Mouse (Mus musculus): Measurements from ENCODE around the gene Elmo3. TPM values are rescaled to one million over a fixed set of nuclear protein-coding genes. Genes with fewer than 3 reads are reported as not detected.
"Not testable (repeated sequence)": the region's sequence is repeated elsewhere in the genome, so short reads cannot be mapped to it uniquely, and the experiment has no call there.

Gene Elmo3
- polyA plus RNA-seq, 1 experiment from 2014 or later = 17.1 TPM

- H3K9me3 ChIP-seq (ENCODE audit: control insufficient read depth, low read length); H3K4me3 ChIP-seq (ENCODE audit: low read depth, low read length); H3K4me2 ChIP-seq (replicated peaks; ENCODE audit: low read depth); H3K27me3 ChIP-seq (ENCODE audit: control insufficient read depth, insufficient read depth, low read length); H3K4me1 ChIP-seq (replicated peaks; ENCODE audit: control insufficient read depth, insufficient read depth); ATAC-seq (ENCODE audit: low FRiP score, low TSS enrichment); H3K36me3 ChIP-seq (ENCODE audit: control insufficient read depth, insufficient read depth, low read length); H3K9ac ChIP-seq (ENCODE audit: low read length); DNase-seq (ENCODE audit: low spot score); H3K27ac ChIP-seq (replicated peaks): not testable (repeated sequence)
- peak; percentile 38 for TF ChIP-seq CTCF (IDR thresholded peaks at IDR 0.05; ENCODE audit: low read depth)
- 57% methylated on average over 3 of the region's 3 CpGs for WGBS
Measured at GRCm38 (mm10) chr8:105291802-105292201, 13.6 kb upstream of the Elmo3 start.

GRCm38 (mm10) chr8:105292471-105292870 is 12.9 kb upstream of the Elmo3 start:
- H3K4me3 ChIP-seq (ENCODE audit: low read depth, low read length) = no peak overlapping the region
- WGBS = 70% methylated on average over 7 of the region's 7 CpGs
- H3K9me3 ChIP-seq (ENCODE audit: control insufficient read depth, low read length) = no peaks in the 10 kb centered on the region
- no peaks in the 10 kb centered on the region for H3K36me3 ChIP-seq (ENCODE audit: control insufficient read depth, insufficient read depth, low read length)
- H3K27me3 ChIP-seq (ENCODE audit: control insufficient read depth, insufficient read depth, low read length) = no peaks in the 10 kb centered on the region
- H3K27ac ChIP-seq (replicated peaks) = no peak overlapping the region
- TF ChIP-seq EP300 (optimal IDR thresholded peaks at IDR 0.05) = no peak
- TF ChIP-seq CTCF (IDR thresholded peaks at IDR 0.05; ENCODE audit: low read depth) = no peak
- no peak overlapping the region for H3K4me2 ChIP-seq (replicated peaks; ENCODE audit: low read depth)
- peaks cover 8% of the 10 kb centered on the region for H3K4me1 ChIP-seq (replicated peaks; ENCODE audit: control insufficient read depth, insufficient read depth)
- ATAC-seq (ENCODE audit: low FRiP score, low TSS enrichment) (no peak), DNase-seq (ENCODE audit: low spot score) (no peak)
- no peak overlapping the region for H3K9ac ChIP-seq (ENCODE audit: low read length)

- WGBS = 69% methylated on average over 19 of the region's 19 CpGs
Measured at GRCm38 (mm10) chr8:105293405-105293804, 12.0 kb upstream of the Elmo3 start.

GRCm38 (mm10) chr8:105294776-105295175 is 10.6 kb upstream of the Elmo3 start:
- TF ChIP-seq EP300 (optimal IDR thresholded peaks at IDR 0.05) = no peak
- no peak for TF ChIP-seq CTCF (IDR thresholded peaks at IDR 0.05; ENCODE audit: low read depth)
- Histone ChIP-seq H3K4me3 (ENCODE audit: low read depth, low read length) (no peak overlapping the region), H3K27me3 (ENCODE audit: control insufficient read depth, insufficient read depth, low read length) (no peaks in the 10 kb centered on the region), H3K9me3 (ENCODE audit: control insufficient read depth, low read length) (no peaks in the 10 kb centered on the region), H3K9ac (ENCODE audit: low read length) (no peak overlapping the region), H3K4me2 (replicated peaks; ENCODE audit: low read depth) (no peak overlapping the region), H3K36me3 (ENCODE audit: control insufficient read depth, insufficient read depth, low read length) (peaks cover 3% of the 10 kb centered on the region; the same call in 1 of the 2 replicates), H3K4me1 (replicated peaks; ENCODE audit: control insufficient read depth, insufficient read depth) (peaks cover 9% of the 10 kb centered on the region), H3K27ac (replicated peaks) (no peak overlapping the region)
- ATAC-seq (ENCODE audit: low FRiP score, low TSS enrichment) (no peak), DNase-seq (ENCODE audit: low spot score) (no peak)
- WGBS = 63% methylated on average over 9 of the region's 9 CpGs

More at GRCm38 (mm10) chr8:105293405-105293804, 12.0 kb upstream of the Elmo3 start:
- H3K4me1 ChIP-seq (replicated peaks; ENCODE audit: control insufficient read depth, insufficient read depth) = peaks cover 8% of the 10 kb centered on the region
- H3K9ac ChIP-seq (ENCODE audit: low read length) = no peak overlapping the region
- DNase-seq (ENCODE audit: low spot score) (no peak), ATAC-seq (ENCODE audit: low FRiP score, low TSS enrichment) (no peak)
- TF ChIP-seq EP300 (optimal IDR thresholded peaks at IDR 0.05) (no peak), CTCF (IDR thresholded peaks at IDR 0.05; ENCODE audit: low read depth) (no peak)
- no peak overlapping the region for H3K4me2 ChIP-seq (replicated peaks; ENCODE audit: low read depth)
- H3K36me3 ChIP-seq (ENCODE audit: control insufficient read depth, insufficient read depth, low read length) = no peaks in the 10 kb centered on the region
- H3K9me3 ChIP-seq (ENCODE audit: control insufficient read depth, low read length) = no peaks in the 10 kb centered on the region
- H3K27me3 ChIP-seq (ENCODE audit: control insufficient read depth, insufficient read depth, low read length) = no peaks in the 10 kb centered on the region
- H3K4me3 ChIP-seq (ENCODE audit: low read depth, low read length) = no peak overlapping the region
- H3K27ac ChIP-seq (replicated peaks) = no peak overlapping the region

GRCm38 (mm10) chr8:105295256-105295655 is 10.1 kb upstream of the Elmo3 start:
- no peak for DNase-seq (ENCODE audit: low spot score)
- H3K9ac ChIP-seq (ENCODE audit: low read length) = no peak overlapping the region
- no peaks in the 10 kb centered on the region for H3K27me3 ChIP-seq (ENCODE audit: control insufficient read depth, insufficient read depth, low read length)
- no peaks in the 10 kb centered on the region for H3K9me3 ChIP-seq (ENCODE audit: control insufficient read depth, low read length)
- H3K27ac ChIP-seq (replicated peaks) = no peak overlapping the region
- TF ChIP-seq EP300 (optimal IDR thresholded peaks at IDR 0.05) (no peak), CTCF (IDR thresholded peaks at IDR 0.05; ENCODE audit: low read depth) (no peak)
- no peak overlapping the region for H3K4me2 ChIP-seq (replicated peaks; ENCODE audit: low read depth)
- no peak overlapping the region for H3K4me3 ChIP-seq (ENCODE audit: low read depth, low read length)
- H3K4me1 ChIP-seq (replicated peaks; ENCODE audit: control insufficient read depth, insufficient read depth) = peaks cover 5% of the 10 kb centered on the region; the same call in 1 of the 2 replicates
- 66% methylated on average over 11 of the region's 11 CpGs for WGBS
- no peak for ATAC-seq (ENCODE audit: low FRiP score, low TSS enrichment)
- peaks cover 5% of the 10 kb centered on the region; the same call in 1 of the 2 replicates for H3K36me3 ChIP-seq (ENCODE audit: control insufficient read depth, insufficient read depth, low read length)

- H3K36me3 ChIP-seq (ENCODE audit: control insufficient read depth, insufficient read depth, low read length) = peaks cover 6% of the 10 kb centered on the region; the same call in 1 of the 2 replicates
- DNase-seq (ENCODE audit: low spot score) (no peak), ATAC-seq (ENCODE audit: low FRiP score, low TSS enrichment) (no peak)
- no peak within 1 kb of the TSS; the same call in 1 of the 2 replicates for H3K4me3 ChIP-seq (ENCODE audit: low read depth, low read length)
- H3K4me1 ChIP-seq (replicated peaks; ENCODE audit: control insufficient read depth, insufficient read depth) = peaks cover 5% of the 10 kb centered on the region; the same call in 1 of the 2 replicates
- no peaks in the 10 kb centered on the region for H3K9me3 ChIP-seq (ENCODE audit: control insufficient read depth, low read length)
- WGBS = 57% methylated on average over 11 of the region's 11 CpGs
- H3K27ac ChIP-seq (replicated peaks) = no peak within 1 kb of the TSS
- no peaks in the 10 kb centered on the region for H3K27me3 ChIP-seq (ENCODE audit: control insufficient read depth, insufficient read depth, low read length)
- H3K4me2 ChIP-seq (replicated peaks; ENCODE audit: low read depth) = peak within 1 kb of the TSS; percentile 86; the same call in 1 of the 2 replicates
- no peak within 1 kb of the TSS for H3K9ac ChIP-seq (ENCODE audit: low read length)
- TF ChIP-seq EP300 (optimal IDR thresholded peaks at IDR 0.05) (no peak), CTCF (IDR thresholded peaks at IDR 0.05; ENCODE audit: low read depth) (no peak)
Measured at GRCm38 (mm10) chr8:105295895-105296573, 9.4 kb upstream of the Elmo3 start, which contains the start of gene Exoc3l. Gene Exoc3l, minus strand, starts transcription at chr8:105296101.

All from stomach, postnatal 0 days (tissue).